Mouse (Mus musculus): ENCODE measurements at regions not wholly inside any gene's neighbourhood (a gene's known extent, or its start where the extent isn't known, plus 50 kb on each side); places are given as distances from the start of the nearest gene placed in this dataset.

- intact Hi-C loops (cut with DNase I): no loop called here
- Histone ChIP-seq H3K4me3 (no peak overlapping the region), H3K27ac (no peak overlapping the region)
- DNase-seq (ENCODE audit: extremely low spot score in 1 of 2, low spot score in 2 of 2): no peak
- no peak for TF ChIP-seq CTCF (IDR thresholded peaks at IDR 0.05)
Measured at GRCm38 (mm10) chr2:9388058-9388457, 493.0 kb upstream of the 4930412O13Rik start.

- Histone ChIP-seq H3K4me3 (no peak overlapping the region), H3K27ac (no peak overlapping the region)
- no peak for TF ChIP-seq CTCF (IDR thresholded peaks at IDR 0.05)
- intact Hi-C loops (cut with DNase I): no loop called here
- no peak for DNase-seq (ENCODE audit: extremely low spot score in 1 of 2, low spot score in 2 of 2)
Measured at GRCm38 (mm10) chr2:9395379-9395999, 485.6 kb upstream of the 4930412O13Rik start.

- intact Hi-C loops (cut with DNase I): no loop called here
- DNase-seq (ENCODE audit: extremely low spot score in 1 of 2, low spot score in 2 of 2): no peak
- TF ChIP-seq CTCF (IDR thresholded peaks at IDR 0.05): no peak
- Histone ChIP-seq H3K4me3 (no peak overlapping the region), H3K27ac (no peak overlapping the region)
Measured at GRCm38 (mm10) chr2:9401461-9401860, 479.6 kb upstream of the 4930412O13Rik start.

GRCm38 (mm10) chr2:9402281-9402680 is 478.8 kb upstream of the 4930412O13Rik start:
- DNase-seq (ENCODE audit: extremely low spot score in 1 of 2, low spot score in 2 of 2): no peak
- Histone ChIP-seq H3K27ac (no peak overlapping the region), H3K4me3 (no peak overlapping the region)
- intact Hi-C loops (cut with DNase I): no loop called here
- no peak for TF ChIP-seq CTCF (IDR thresholded peaks at IDR 0.05)

GRCm38 (mm10) chr2:9409075-9409474 is 472.0 kb upstream of the 4930412O13Rik start:
- DNase-seq (ENCODE audit: extremely low spot score in 1 of 2, low spot score in 2 of 2): no peak
- no peak overlapping the region for H3K4me3 ChIP-seq
- intact Hi-C loops (cut with DNase I): no loop called here
- TF ChIP-seq CTCF (IDR thresholded peaks at IDR 0.05): no peak
- H3K27ac ChIP-seq: no peak overlapping the region

- no peak for DNase-seq (ENCODE audit: extremely low spot score in 1 of 2, low spot score in 2 of 2)
- H3K4me3 ChIP-seq: no peak overlapping the region
- no peak overlapping the region for H3K27ac ChIP-seq
- intact Hi-C loops (cut with DNase I): no loop called here
- no peak for TF ChIP-seq CTCF (IDR thresholded peaks at IDR 0.05)
Measured at GRCm38 (mm10) chr2:9422686-9423085, 458.4 kb upstream of the 4930412O13Rik start.

- Histone ChIP-seq H3K4me3 (no peak overlapping the region), H3K27ac (no peak overlapping the region)
- TF ChIP-seq CTCF (IDR thresholded peaks at IDR 0.05): no peak
- intact Hi-C loops (cut with DNase I): no loop called here
- DNase-seq (ENCODE audit: extremely low spot score in 1 of 2, low spot score in 2 of 2): no peak
Measured at GRCm38 (mm10) chr2:9423534-9423933, 457.5 kb upstream of the 4930412O13Rik start.

- Histone ChIP-seq H3K27ac (no peak overlapping the region), H3K4me3 (no peak overlapping the region)
- DNase-seq (ENCODE audit: extremely low spot score in 1 of 2, low spot score in 2 of 2): peak in 1 of 2 experiments; percentile 10
- intact Hi-C loops (cut with DNase I): no loop called here
- no peak for TF ChIP-seq CTCF (IDR thresholded peaks at IDR 0.05)
Measured at GRCm38 (mm10) chr2:9433110-9433940, 447.7 kb upstream of the 4930412O13Rik start.

- no peak overlapping the region for H3K27ac ChIP-seq
- intact Hi-C loops (cut with DNase I): no loop called here
- no peak overlapping the region for H3K4me3 ChIP-seq
- TF ChIP-seq CTCF (IDR thresholded peaks at IDR 0.05): no peak
- no peak for DNase-seq (ENCODE audit: extremely low spot score in 1 of 2, low spot score in 2 of 2)
Measured at GRCm38 (mm10) chr2:9435155-9435872, 445.7 kb upstream of the 4930412O13Rik start.

- intact Hi-C loops (cut with DNase I): no loop called here
- TF ChIP-seq CTCF (IDR thresholded peaks at IDR 0.05): no peak
- Histone ChIP-seq H3K4me3 (no peak overlapping the region), H3K27ac (no peak overlapping the region)
- DNase-seq (ENCODE audit: extremely low spot score in 1 of 2, low spot score in 2 of 2): no peak
Measured at GRCm38 (mm10) chr2:9443103-9443502, 437.9 kb upstream of the 4930412O13Rik start.

- intact Hi-C loops (cut with DNase I): no loop called here
- no peak for TF ChIP-seq CTCF (IDR thresholded peaks at IDR 0.05)
- Histone ChIP-seq H3K4me3 (no peak overlapping the region), H3K27ac (no peak overlapping the region)
- DNase-seq (ENCODE audit: extremely low spot score in 1 of 2, low spot score in 2 of 2): no peak
Measured at GRCm38 (mm10) chr2:9445826-9446225, 435.2 kb upstream of the 4930412O13Rik start.

- no peak overlapping the region for H3K4me3 ChIP-seq
- no peak overlapping the region for H3K27ac ChIP-seq
- no peak for TF ChIP-seq CTCF (IDR thresholded peaks at IDR 0.05)
- intact Hi-C loops (cut with DNase I): loop anchor here (2.0 kb wide), 1 partner anchor 156 kb away; no protein-coding TSS in a partner anchor
- peak; percentile 11 to 14 for DNase-seq (ENCODE audit: extremely low spot score in 1 of 2, low spot score in 2 of 2)
Measured at GRCm38 (mm10) chr2:9464413-9464812, 416.6 kb upstream of the 4930412O13Rik start.

Measured in left cerebral cortex, adult 2 months (tissue).